Mouse (Mus musculus): ENCODE measurements around the gene P3h3. TPM values are rescaled to one million over a fixed set of nuclear protein-coding genes. Genes with fewer than 3 reads are reported as not detected.
A peak's percentile ranks its signal among the peaks of the same experiment; 100 is the strongest.
"Not testable (repeated sequence)": the region's sequence is repeated elsewhere in the genome, so short reads cannot be mapped to it uniquely, and the experiment has no call there.

P3h3 gene
- total RNA-seq, 2 experiments from 2014 or later = 1.4 to 4.0 TPM

GRCm38 (mm10) chr6:124835531-124835930 lies 22.0 kb downstream of the P3h3 start:
- no peak for ATAC-seq (replicated peaks; ENCODE audit: poor library complexity, severe bottlenecking)

- ATAC-seq (replicated peaks; ENCODE audit: poor library complexity, severe bottlenecking) = peak; percentile 21
Measured at GRCm38 (mm10) chr6:124834512-124835081, 23.0 kb downstream of the P3h3 start.

- ATAC-seq (replicated peaks; ENCODE audit: poor library complexity, severe bottlenecking) = no peak
Measured at GRCm38 (mm10) chr6:124831649-124832048, 25.9 kb downstream of the P3h3 start.

- ATAC-seq (replicated peaks; ENCODE audit: poor library complexity, severe bottlenecking) = not testable (repeated sequence)
Measured at GRCm38 (mm10) chr6:124831199-124831598, 26.4 kb downstream of the P3h3 start.

- ATAC-seq (replicated peaks; ENCODE audit: poor library complexity, severe bottlenecking) = peak; percentile 60
Measured at GRCm38 (mm10) chr6:124829799-124830700, 27.5 kb downstream of the P3h3 start.

GRCm38 (mm10) chr6:124828868-124829798 lies 28.4 kb downstream of the P3h3 start, which contains the start of the genes Usp5 and Cdca3:
Gene Usp5, minus strand, starts transcription at chr6:124829484.
Gene Cdca3, plus strand, starts transcription at chr6:124829547.
- peak; percentile 71 for ATAC-seq (replicated peaks; ENCODE audit: poor library complexity, severe bottlenecking)

- ATAC-seq (replicated peaks; ENCODE audit: poor library complexity, severe bottlenecking) = peak; percentile 43
Measured at GRCm38 (mm10) chr6:124828101-124828592, 29.4 kb downstream of the P3h3 start.

GRCm38 (mm10) chr6:124822049-124822448 lies 35.5 kb downstream of the P3h3 start:
- no peak for ATAC-seq (replicated peaks; ENCODE audit: poor library complexity, severe bottlenecking)

- ATAC-seq (replicated peaks; ENCODE audit: poor library complexity, severe bottlenecking) = no peak
Measured at GRCm38 (mm10) chr6:124820891-124821290, 36.7 kb downstream of the P3h3 start.

- peak; percentile 82 for ATAC-seq (replicated peaks; ENCODE audit: poor library complexity, severe bottlenecking)
Measured at GRCm38 (mm10) chr6:124817971-124818370, 39.6 kb downstream of the P3h3 start.

- no peak for ATAC-seq (replicated peaks; ENCODE audit: poor library complexity, severe bottlenecking)
Measured at GRCm38 (mm10) chr6:124817563-124817962, 40.0 kb downstream of the P3h3 start.

- no peak for ATAC-seq (replicated peaks; ENCODE audit: poor library complexity, severe bottlenecking)
Measured at GRCm38 (mm10) chr6:124817125-124817524, 40.4 kb downstream of the P3h3 start.

- no peak for ATAC-seq (replicated peaks; ENCODE audit: poor library complexity, severe bottlenecking)
Measured at GRCm38 (mm10) chr6:124816611-124817010, 40.9 kb downstream of the P3h3 start.

GRCm38 (mm10) chr6:124814858-124815774 lies 42.4 kb downstream of the P3h3 start:
- ATAC-seq (replicated peaks; ENCODE audit: poor library complexity, severe bottlenecking) = no peak

- ATAC-seq (replicated peaks; ENCODE audit: poor library complexity, severe bottlenecking) = no peak
Measured at GRCm38 (mm10) chr6:124814448-124814847, 43.1 kb downstream of the P3h3 start.

GRCm38 (mm10) chr6:124813933-124814332 lies 43.6 kb downstream of the P3h3 start, which contains the start of gene Tpi1:
Gene Tpi1, minus strand, starts transcription at chr6:124814296.
- peak; percentile 64 for ATAC-seq (replicated peaks; ENCODE audit: poor library complexity, severe bottlenecking)

GRCm38 (mm10) chr6:124813496-124813895 lies 44.1 kb downstream of the P3h3 start:
- ATAC-seq (replicated peaks; ENCODE audit: poor library complexity, severe bottlenecking) = peak; percentile 25

GRCm38 (mm10) chr6:124812848-124813247 lies 44.7 kb downstream of the P3h3 start:
- no peak for ATAC-seq (replicated peaks; ENCODE audit: poor library complexity, severe bottlenecking)
